Mouse (Mus musculus) ES-E14 (cell line): ENCODE data around the gene Zdhhc7.

Source experiments
- HCFC1 ChIP-seq: IDR thresholded peaks from 2 replicates; pipeline ENCODE4 v1.6.1; 2012; ENCODE audit warnings: low read length, inconsistent platforms, borderline replicate concordance; ENCODE audit not compliant: insufficient read depth
- ZNF384 ChIP-seq: IDR thresholded peaks from 2 replicates; pipeline ENCODE4 v1.6.1; 2012; ENCODE audit warnings: low read depth, low read length, inconsistent platforms

- TF ChIP-seq HCFC1, result no peak
- TF ChIP-seq ZNF384, result no peak
Observed at GRCm38 (mm10) chr8:120138958-120139357, 37.7 kb upstream of the Zdhhc7 start.
